Mouse (Mus musculus) liver, embryonic 13.5 days (tissue): ENCODE results near the gene Brip1. TPM values are rescaled to one million over a fixed set of nuclear protein-coding genes. Genes with fewer than 3 reads are reported as not detected.

ENCODE experiments used
- ATAC-seq: fragments of 200-750 bp; cut with Nextera tagmentation; 2 replicates; pipeline ENCODE4 v1.8.0; 2017; ENCODE audit warnings: low read depth, mild to moderate bottlenecking, moderate number of reproducible peaks, moderate library complexity
- DNase-seq: peaks from one replicate; pipeline ENCODE4 v3.0.0; 2022
- H3K27ac ChIP-seq: fragments of 300-500 bp; sonication (generic); 2 replicates; pipeline ENCODE4 v1.5.1; 2015; ENCODE audit warnings: moderate library complexity, mild to moderate bottlenecking, inconsistent platforms
- H3K27me3 ChIP-seq: fragments of 300-500 bp; sonication (generic); 2 replicates; pipeline ENCODE4 v1.6.1; 2015; ENCODE audit warnings: mild to moderate bottlenecking, inconsistent platforms
- H3K36me3 ChIP-seq: fragments of 300-500 bp; sonication (generic); 2 replicates; pipeline ENCODE4 v1.6.1; 2015; ENCODE audit warnings: mild to moderate bottlenecking, inconsistent platforms
- H3K4me1 ChIP-seq: fragments of 300-500 bp; sonication (generic); replicated peaks from 2 replicates; pipeline ENCODE4 v1.6.1; 2015; ENCODE audit warnings: inconsistent platforms
- H3K4me2 ChIP-seq: fragments of 300-500 bp; sonication (generic); 2 replicates; pipeline ENCODE4 v1.6.1; 2015; ENCODE audit warnings: inconsistent platforms, mild to moderate bottlenecking, moderate library complexity
- H3K4me3 ChIP-seq: fragments of 300-500 bp; sonication (generic); replicated peaks from 2 replicates; pipeline ENCODE4 v1.5.1; 2015; ENCODE audit warnings: mild to moderate bottlenecking, inconsistent platforms
- H3K9ac ChIP-seq: fragments of 300-500 bp; sonication (generic); 2 replicates; pipeline ENCODE4 v1.6.1; 2015; ENCODE audit warnings: mild to moderate bottlenecking, inconsistent platforms
- H3K9me3 ChIP-seq: fragments of 300-500 bp; sonication (generic); replicated peaks from 2 replicates; pipeline ENCODE4 v1.6.1; 2016; ENCODE audit warnings: inconsistent platforms
- WGBS: fragments of 180-500 bp; shearing (Covaris S2); methylation state at CpG from one replicate; pipeline ENCODE4 v1.1.7; 2015; ENCODE audit not compliant: insufficient replicate concordance; 5-methylcytosine and 5-hydroxymethylcytosine counted together
- polyA plus RNA-seq: library from polyadenylated mRNA; unstranded; fragments of >200 nt; fragmentation: Nextera tagmentation; extraction: Ambion mirVana; gene quantifications from 2 replicates; pipeline ENCODE4 v1.2.1, GENCODE M21; 2015

Gene Brip1
- polyA plus RNA-seq, 1 experiment from 2014 or later = 7.4 TPM

DNA sequence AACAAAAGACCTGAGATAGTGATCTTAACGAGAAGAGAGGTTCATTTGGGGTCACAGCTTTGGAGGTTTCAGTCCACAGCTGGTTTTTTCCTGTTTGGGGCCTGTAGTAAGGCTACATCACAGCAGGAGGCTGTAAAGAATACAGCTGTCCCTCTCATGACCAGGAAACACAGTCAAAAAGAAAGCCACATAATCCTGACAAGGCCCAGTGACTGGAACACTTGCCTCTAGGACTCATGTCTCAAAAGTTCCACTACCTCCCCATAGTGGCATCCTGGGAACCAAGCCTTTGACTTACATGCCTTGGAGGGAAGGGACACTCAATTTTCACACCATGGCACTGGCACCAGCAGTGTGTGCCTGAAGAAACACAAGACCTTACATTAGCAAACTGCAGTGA, 181.0 kb downstream of the Brip1 start:
- H3K4me1 ChIP-seq = no peaks in the 10 kb centered on the region
- no peak overlapping the region for H3K4me3 ChIP-seq
- no peak for DNase-seq
- peaks cover 2% of the 10 kb centered on the region; the same call in 1 of the 2 replicates for H3K27me3 ChIP-seq
- WGBS = 27% methylated on average over 1 of the region's 1 CpGs
- no peak for ATAC-seq
- no peaks in the 10 kb centered on the region for H3K36me3 ChIP-seq
- H3K9me3 ChIP-seq = no peaks in the 10 kb centered on the region
- H3K27ac ChIP-seq = no peak overlapping the region
- H3K4me2 ChIP-seq = no peak overlapping the region
- H3K9ac ChIP-seq = no peak overlapping the region

DNA sequence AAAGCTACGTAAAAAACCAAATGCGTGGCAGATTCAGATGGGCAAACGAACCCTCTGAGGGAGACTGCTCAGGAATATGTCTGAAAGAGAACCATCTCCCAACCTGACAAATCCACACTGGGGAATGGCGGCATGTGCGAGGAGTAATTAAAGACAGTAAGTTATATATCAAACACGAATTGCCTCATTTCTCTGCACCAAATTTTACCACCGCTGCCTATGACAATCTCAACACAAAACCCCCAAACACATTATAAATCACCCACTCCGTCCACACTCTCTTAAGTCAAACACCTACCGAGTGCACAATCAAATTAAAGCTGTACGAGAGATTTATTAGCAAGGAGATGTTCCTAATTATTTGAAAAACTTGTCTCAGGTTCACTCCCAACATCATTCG, 184.8 kb downstream of the Brip1 start:
- H3K4me2 ChIP-seq = no peak overlapping the region
- H3K9ac ChIP-seq = no peak overlapping the region
- H3K27ac ChIP-seq = no peak overlapping the region
- WGBS = 73% methylated on average over 11 of the region's 11 CpGs
- ATAC-seq (no peak), DNase-seq (no peak)
- no peaks in the 10 kb centered on the region for H3K4me1 ChIP-seq
- H3K36me3 ChIP-seq = no peaks in the 10 kb centered on the region
- no peaks in the 10 kb centered on the region for H3K9me3 ChIP-seq
- peaks cover 2% of the 10 kb centered on the region; the same call in 1 of the 2 replicates for H3K27me3 ChIP-seq
- H3K4me3 ChIP-seq = no peak overlapping the region

GRCm38 (mm10) chr11:86013087-86013486, 187.9 kb downstream of the Brip1 start:
- ATAC-seq = no peak
- no peak overlapping the region for H3K9ac ChIP-seq
- H3K9me3 ChIP-seq = no peaks in the 10 kb centered on the region
- H3K27me3 ChIP-seq = peaks cover 2% of the 10 kb centered on the region; the same call in 1 of the 2 replicates
- no peak overlapping the region for H3K27ac ChIP-seq
- DNase-seq = no peak
- WGBS = 45% methylated on average over 2 of the region's 2 CpGs
- no peaks in the 10 kb centered on the region for H3K36me3 ChIP-seq
- H3K4me3 ChIP-seq = no peak overlapping the region
- H3K4me1 ChIP-seq = no peaks in the 10 kb centered on the region
- no peak overlapping the region for H3K4me2 ChIP-seq

DNA sequence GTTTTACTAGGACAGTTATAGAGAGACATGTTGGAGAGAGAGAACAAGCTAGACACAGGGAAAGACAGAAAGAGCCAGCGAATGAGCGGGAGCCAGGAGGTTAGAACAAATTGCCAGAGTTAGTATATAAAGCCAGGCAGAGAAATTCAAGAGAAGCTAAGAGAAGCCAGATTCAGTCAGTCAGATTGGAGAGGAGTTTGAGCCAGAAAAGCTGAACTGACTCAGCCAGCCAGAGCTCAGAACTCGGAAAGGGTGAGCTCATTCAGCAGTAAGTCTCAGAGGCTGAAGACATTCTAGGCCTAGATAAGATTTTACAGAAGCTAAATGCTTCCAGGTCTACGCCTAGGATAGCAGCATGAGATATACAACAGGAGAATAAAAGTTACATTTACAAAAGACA, 190.5 kb downstream of the Brip1 start:
- WGBS = 68% methylated on average over 4 of the region's 4 CpGs

GRCm38 (mm10) chr11:86008211-86008905, 192.6 kb downstream of the Brip1 start:
- Histone ChIP-seq H3K27ac (no peak overlapping the region), H3K9me3 (no peaks in the 10 kb centered on the region), H3K4me1 (no peaks in the 10 kb centered on the region), H3K9ac (no peak overlapping the region), H3K4me3 (no peak overlapping the region), H3K4me2 (no peak overlapping the region), H3K27me3 (no peaks in the 10 kb centered on the region), H3K36me3 (no peaks in the 10 kb centered on the region)
- 68% methylated on average over 10 of the region's 10 CpGs for WGBS
- DNase-seq (no peak), ATAC-seq (no peak)

More for the DNA sequence above, 190.5 kb downstream of the Brip1 start:
- Histone ChIP-seq H3K36me3 (no peaks in the 10 kb centered on the region), H3K27me3 (no peaks in the 10 kb centered on the region), H3K9ac (no peak overlapping the region), H3K4me1 (no peaks in the 10 kb centered on the region), H3K4me2 (no peak overlapping the region), H3K27ac (no peak overlapping the region), H3K9me3 (no peaks in the 10 kb centered on the region), H3K4me3 (no peak overlapping the region)
- no peak for DNase-seq
- ATAC-seq = no peak

Other genes starting within 250 kb of the Brip1 start
- 13.7 and 18.4 TPM in 2 replicates for gene Ints2, start 56.4 kb upstream of the Brip1 start, polyA plus RNA-seq
- gene Med13, start 156.4 kb upstream of the Brip1 start, polyA plus RNA-seq = 2.9 and 3.6 TPM in 2 replicates